Mouse (Mus musculus): Measurements from ENCODE around the gene Mbd4. TPM values are rescaled to one million over a fixed set of nuclear protein-coding genes. Genes with fewer than 3 reads are reported as not detected.
"Not testable (repeated sequence)": the region's sequence is repeated elsewhere in the genome, so short reads cannot be mapped to it uniquely, and the experiment has no call there.

Gene Mbd4
- polyA plus RNA-seq, 1 experiment from 2014 or later, result 10.7 TPM

DNA sequence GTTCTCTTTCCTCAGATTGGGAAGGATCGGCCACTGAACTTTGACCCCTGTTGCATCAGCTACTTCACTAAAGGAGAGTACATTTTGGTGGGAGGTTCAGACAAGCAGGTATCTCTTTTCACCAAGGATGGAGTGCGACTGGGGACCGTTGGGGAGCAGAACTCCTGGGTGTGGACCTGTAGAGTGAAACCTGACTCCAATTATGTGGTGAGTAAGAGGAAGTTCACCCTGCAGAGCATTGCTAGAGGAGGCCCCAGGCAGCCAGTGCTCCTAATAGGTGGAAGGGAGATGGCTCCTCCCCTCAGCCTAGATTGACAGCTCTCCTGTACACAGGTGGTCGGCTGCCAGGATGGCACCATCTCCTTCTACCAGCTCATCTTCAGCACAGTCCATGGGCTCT, 33.7 kb upstream of the Mbd4 start:
- no peak overlapping the region for H3K4me3 ChIP-seq
- H3K27ac ChIP-seq, result no peak overlapping the region
- no peaks in the 10 kb centered on the region for H3K9me3 ChIP-seq
- no peak overlapping the region for H3K4me2 ChIP-seq
- no peaks in the 10 kb centered on the region for H3K27me3 ChIP-seq
- H3K9ac ChIP-seq, result no peak overlapping the region
- 79% methylated on average over 4 of the region's 4 CpGs for WGBS
- no peak for ATAC-seq (ENCODE audit: low FRiP score)
- H3K36me3 ChIP-seq, result peaks cover 73% of the 10 kb centered on the region
- peaks cover 16% of the 10 kb centered on the region for H3K4me1 ChIP-seq (replicated peaks)

DNA sequence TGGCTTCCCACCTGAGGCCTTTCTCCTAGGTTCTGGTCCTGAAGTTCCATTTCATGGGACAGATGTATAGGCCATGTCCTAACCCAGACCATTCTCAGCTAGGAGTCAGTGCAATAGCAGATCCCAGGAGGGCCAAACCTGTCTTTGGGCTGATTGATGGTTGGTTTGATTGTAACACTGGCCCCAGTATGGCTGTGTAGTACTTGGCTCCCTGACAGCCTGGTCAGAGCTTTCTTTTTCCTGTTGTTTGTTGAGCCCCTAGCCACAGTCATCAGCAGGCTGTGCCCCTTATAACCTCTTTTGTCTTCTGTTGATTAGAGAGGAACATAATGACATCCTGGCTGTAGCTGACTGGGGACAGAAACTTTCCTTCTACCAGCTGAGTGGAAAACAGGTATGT, 30.8 kb upstream of the Mbd4 start:
- Histone ChIP-seq H3K27me3 (no peaks in the 10 kb centered on the region), H3K9ac (no peak overlapping the region), H3K9me3 (no peaks in the 10 kb centered on the region), H3K4me2 (no peak overlapping the region), H3K27ac (no peak overlapping the region), H3K4me3 (no peak overlapping the region), H3K4me1 (replicated peaks) (no peaks in the 10 kb centered on the region), H3K36me3 (peaks cover 87% of the 10 kb centered on the region)
- ATAC-seq (ENCODE audit: low FRiP score), result no peak

DNA sequence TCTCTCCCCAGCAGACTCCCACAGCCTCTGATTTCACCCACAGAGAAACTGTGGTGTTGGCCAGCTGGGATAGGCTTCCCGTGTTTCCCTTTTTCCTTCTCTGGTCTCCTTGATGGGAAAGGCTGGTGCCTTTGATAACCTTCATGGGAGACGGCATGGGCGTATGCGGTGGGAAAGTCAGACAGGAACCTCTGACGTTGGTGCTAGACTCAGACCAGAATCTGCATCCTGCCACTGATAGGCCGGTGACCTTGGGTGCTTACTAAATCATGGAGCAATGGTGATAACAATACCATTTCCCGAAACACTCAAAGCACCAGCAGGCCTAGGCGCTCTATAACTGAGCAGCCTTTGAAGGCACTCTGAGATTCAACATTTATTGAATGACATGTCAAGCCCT, 27.6 kb upstream of the Mbd4 start:
- 91% methylated on average over 8 of the region's 8 CpGs for WGBS
- Histone ChIP-seq H3K4me1 (replicated peaks) (no peaks in the 10 kb centered on the region), H3K4me2 (no peak overlapping the region), H3K9me3 (no peaks in the 10 kb centered on the region), H3K36me3 (peaks cover 83% of the 10 kb centered on the region), H3K9ac (no peak overlapping the region), H3K27me3 (no peaks in the 10 kb centered on the region), H3K4me3 (no peak overlapping the region), H3K27ac (no peak overlapping the region)
- ATAC-seq (ENCODE audit: low FRiP score), result no peak

DNA sequence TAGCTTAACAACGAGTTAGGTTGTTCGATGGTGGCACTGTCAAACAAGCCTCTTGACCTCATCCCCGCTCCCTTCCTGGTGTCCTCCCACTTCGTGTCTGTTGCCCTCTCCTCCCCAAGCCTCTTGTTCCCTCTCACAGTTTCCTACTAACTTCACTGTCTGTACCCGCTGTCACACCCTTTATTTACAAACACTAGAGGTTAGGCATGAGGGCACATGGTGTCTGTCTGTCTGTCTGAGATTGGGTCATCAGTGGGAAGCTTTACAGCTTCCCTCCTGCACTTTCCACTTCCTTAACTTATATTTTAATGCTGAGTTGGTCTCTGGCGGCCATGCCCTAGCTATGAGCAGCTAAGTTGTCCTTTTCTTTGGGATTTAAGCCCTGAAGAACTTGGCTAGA, 26.6 kb upstream of the Mbd4 start:
- no peaks in the 10 kb centered on the region for H3K27me3 ChIP-seq
- WGBS, result 91% methylated on average over 6 of the region's 6 CpGs
- no peaks in the 10 kb centered on the region for H3K9me3 ChIP-seq
- no peak overlapping the region for H3K9ac ChIP-seq
- no peak for ATAC-seq (ENCODE audit: low FRiP score)
- peaks cover 81% of the 10 kb centered on the region for H3K36me3 ChIP-seq
- H3K4me1 ChIP-seq (replicated peaks), result no peaks in the 10 kb centered on the region
- H3K4me3 ChIP-seq, result no peak overlapping the region
- no peak overlapping the region for H3K4me2 ChIP-seq
- H3K27ac ChIP-seq, result no peak overlapping the region

DNA sequence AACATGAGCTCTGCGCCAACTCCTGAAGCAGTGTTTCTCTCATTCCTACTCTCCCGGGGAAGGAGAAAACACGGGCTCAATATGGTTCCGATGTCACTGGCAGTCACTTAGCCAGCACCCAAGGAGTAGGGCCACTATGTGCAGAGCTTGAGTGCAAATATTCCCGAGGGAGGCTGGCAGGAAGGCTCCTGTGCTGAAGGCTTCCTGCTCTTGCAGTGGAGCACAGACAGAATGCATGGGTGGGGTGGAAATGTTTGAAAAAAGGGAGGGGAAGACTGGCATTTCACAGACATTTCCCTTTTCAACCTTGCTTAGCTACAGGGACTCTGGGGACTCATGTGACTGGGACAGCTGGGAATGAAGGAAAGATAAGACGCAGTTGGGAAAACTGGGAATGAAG, 25.5 kb upstream of the Mbd4 start:
- 82% methylated on average over 6 of the region's 6 CpGs for WGBS
- no peak overlapping the region for H3K4me3 ChIP-seq
- H3K9ac ChIP-seq, result no peak overlapping the region
- H3K27me3 ChIP-seq, result no peaks in the 10 kb centered on the region
- H3K36me3 ChIP-seq, result peaks cover 71% of the 10 kb centered on the region
- H3K27ac ChIP-seq, result no peak overlapping the region
- no peaks in the 10 kb centered on the region for H3K4me1 ChIP-seq (replicated peaks)
- H3K9me3 ChIP-seq, result no peaks in the 10 kb centered on the region
- no peak overlapping the region for H3K4me2 ChIP-seq
- ATAC-seq (ENCODE audit: low FRiP score), result no peak

DNA sequence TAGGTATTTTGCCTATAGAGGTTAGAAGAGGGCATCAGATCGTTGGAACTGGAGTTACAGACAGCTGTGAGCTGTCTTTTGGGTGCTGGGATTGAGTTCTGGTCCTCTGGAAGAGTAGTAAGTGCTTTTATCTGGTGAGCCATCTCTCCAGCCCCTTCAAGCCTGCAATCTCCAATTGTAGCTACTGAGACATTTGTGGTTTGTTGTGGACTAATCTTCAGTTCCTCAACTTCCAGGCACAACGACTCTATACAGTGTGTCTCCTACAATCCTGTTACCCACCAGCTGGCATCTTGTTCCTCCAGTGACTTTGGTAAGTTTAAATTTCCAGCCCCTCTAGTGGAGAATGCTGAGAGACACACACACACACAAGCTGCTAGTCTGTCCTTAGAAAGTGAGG, 24.1 kb upstream of the Mbd4 start:
- no peaks in the 10 kb centered on the region for H3K27me3 ChIP-seq
- H3K4me2 ChIP-seq, result no peak overlapping the region
- no peak overlapping the region for H3K4me3 ChIP-seq
- no peak overlapping the region for H3K27ac ChIP-seq
- WGBS, result 91% methylated on average over 2 of the region's 2 CpGs
- no peaks in the 10 kb centered on the region for H3K9me3 ChIP-seq
- no peak for ATAC-seq (ENCODE audit: low FRiP score)
- H3K36me3 ChIP-seq, result peaks cover 58% of the 10 kb centered on the region
- no peaks in the 10 kb centered on the region for H3K4me1 ChIP-seq (replicated peaks)
- H3K9ac ChIP-seq, result no peak overlapping the region

DNA sequence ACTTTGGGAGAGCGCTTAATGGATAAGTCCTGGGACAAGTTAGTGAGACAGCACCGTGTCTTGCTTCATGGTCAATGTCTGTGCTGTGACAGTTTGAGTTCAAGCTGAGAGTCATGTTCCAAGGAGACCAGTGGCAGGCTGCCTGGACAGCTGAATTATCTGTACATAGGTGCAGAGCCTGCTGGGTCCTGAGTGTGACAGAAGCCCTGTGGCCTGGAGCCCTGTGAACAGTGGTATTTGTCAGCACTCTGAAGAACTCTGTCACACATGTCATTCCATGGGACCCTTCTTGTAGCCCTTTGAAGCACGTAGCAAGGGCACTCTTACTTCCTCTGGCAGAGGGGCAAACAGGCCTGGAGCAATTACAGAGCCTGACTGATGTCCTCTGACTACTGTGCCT, 18.1 kb upstream of the Mbd4 start:
- H3K27me3 ChIP-seq; H3K9ac ChIP-seq; H3K4me2 ChIP-seq; H3K4me3 ChIP-seq; H3K9me3 ChIP-seq; ATAC-seq (ENCODE audit: low FRiP score); H3K4me1 ChIP-seq (replicated peaks); H3K27ac ChIP-seq: not testable (repeated sequence)
- no CpG with 5 or more reads among the region's 3 CpGs for WGBS
- peaks cover 11% of the 10 kb centered on the region for H3K36me3 ChIP-seq

DNA sequence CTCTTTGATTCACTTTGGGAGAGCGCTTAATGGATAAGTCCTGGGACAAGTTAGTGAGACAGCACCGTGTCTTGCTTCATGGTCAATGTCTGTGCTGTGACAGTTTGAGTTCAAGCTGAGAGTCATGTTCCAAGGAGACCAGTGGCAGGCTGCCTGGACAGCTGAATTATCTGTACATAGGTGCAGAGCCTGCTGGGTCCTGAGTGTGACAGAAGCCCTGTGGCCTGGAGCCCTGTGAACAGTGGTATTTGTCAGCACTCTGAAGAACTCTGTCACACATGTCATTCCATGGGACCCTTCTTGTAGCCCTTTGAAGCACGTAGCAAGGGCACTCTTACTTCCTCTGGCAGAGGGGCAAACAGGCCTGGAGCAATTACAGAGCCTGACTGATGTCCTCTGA, 14.0 kb upstream of the Mbd4 start:
- H3K9ac ChIP-seq; H3K4me1 ChIP-seq (replicated peaks); H3K4me2 ChIP-seq; ATAC-seq (ENCODE audit: low FRiP score); H3K27ac ChIP-seq; H3K27me3 ChIP-seq; H3K9me3 ChIP-seq; H3K4me3 ChIP-seq: not testable (repeated sequence)
- H3K36me3 ChIP-seq, result peaks cover 21% of the 10 kb centered on the region
- WGBS, result no CpG with 5 or more reads among the region's 3 CpGs

DNA sequence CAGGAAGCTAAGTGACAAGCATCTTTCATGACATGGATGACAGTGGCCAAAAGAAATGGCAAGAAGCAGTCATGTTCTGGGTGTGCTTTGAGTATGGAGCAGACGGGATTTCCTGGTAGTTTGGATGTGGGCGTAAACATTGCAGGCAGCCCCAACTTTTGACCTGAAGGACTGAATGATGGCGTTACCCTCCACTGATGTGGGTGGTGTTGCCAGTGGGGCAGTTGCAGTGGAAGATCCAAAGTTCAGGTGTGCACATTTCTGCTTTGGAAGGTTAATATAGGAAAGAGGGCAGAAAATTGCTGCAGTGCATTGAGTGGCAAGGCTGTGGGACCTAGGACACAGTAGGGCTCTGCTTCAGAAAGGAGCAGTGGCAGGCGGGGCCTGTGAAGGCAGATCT, 12.1 kb upstream of the Mbd4 start:
- Histone ChIP-seq H3K9me3 (no peaks in the 10 kb centered on the region), H3K27me3 (no peaks in the 10 kb centered on the region), H3K36me3 (peaks cover 21% of the 10 kb centered on the region), H3K4me3 (no peak overlapping the region), H3K27ac (no peak overlapping the region), H3K4me2 (no peak overlapping the region), H3K9ac (no peak overlapping the region), H3K4me1 (replicated peaks) (no peaks in the 10 kb centered on the region)
- no peak for ATAC-seq (ENCODE audit: low FRiP score)
- 89% methylated on average over 4 of the region's 4 CpGs for WGBS

DNA sequence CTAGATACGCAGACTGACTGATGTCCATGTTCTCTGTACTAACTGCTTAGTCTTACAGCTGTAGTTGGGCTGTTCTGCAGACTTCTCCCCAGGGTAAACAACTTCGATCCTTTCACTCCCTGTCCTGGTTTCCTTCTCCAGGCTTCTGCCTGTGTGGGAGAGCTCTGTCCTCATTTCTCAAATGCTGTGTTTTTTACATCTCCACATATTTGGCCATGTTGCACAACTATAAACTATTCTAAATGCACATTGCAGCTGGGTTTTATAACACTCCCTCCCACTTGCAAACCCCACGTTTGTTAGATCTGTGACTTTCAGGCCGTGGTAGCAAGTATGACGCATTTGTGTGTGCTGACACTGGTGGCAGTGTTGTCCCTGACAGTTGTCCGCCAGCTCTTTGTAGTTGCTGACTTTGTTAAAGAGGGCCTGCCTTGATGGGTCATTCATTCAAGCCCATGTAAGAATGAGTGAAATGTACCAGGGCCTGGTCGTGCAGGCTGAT, 10.2 kb upstream of the Mbd4 start:
- no peak overlapping the region for H3K9ac ChIP-seq
- no peak for ATAC-seq (ENCODE audit: low FRiP score)
- H3K27me3 ChIP-seq, result no peaks in the 10 kb centered on the region
- peaks cover 6% of the 10 kb centered on the region; the same call in 1 of the 2 replicates for H3K4me1 ChIP-seq (replicated peaks)
- no peaks in the 10 kb centered on the region for H3K9me3 ChIP-seq
- H3K27ac ChIP-seq, result no peak overlapping the region
- WGBS, result 72% methylated on average over 7 of the region's 7 CpGs
- H3K4me3 ChIP-seq, result no peak overlapping the region
- H3K4me2 ChIP-seq, result no peak overlapping the region
- H3K36me3 ChIP-seq, result peaks cover 21% of the 10 kb centered on the region

DNA sequence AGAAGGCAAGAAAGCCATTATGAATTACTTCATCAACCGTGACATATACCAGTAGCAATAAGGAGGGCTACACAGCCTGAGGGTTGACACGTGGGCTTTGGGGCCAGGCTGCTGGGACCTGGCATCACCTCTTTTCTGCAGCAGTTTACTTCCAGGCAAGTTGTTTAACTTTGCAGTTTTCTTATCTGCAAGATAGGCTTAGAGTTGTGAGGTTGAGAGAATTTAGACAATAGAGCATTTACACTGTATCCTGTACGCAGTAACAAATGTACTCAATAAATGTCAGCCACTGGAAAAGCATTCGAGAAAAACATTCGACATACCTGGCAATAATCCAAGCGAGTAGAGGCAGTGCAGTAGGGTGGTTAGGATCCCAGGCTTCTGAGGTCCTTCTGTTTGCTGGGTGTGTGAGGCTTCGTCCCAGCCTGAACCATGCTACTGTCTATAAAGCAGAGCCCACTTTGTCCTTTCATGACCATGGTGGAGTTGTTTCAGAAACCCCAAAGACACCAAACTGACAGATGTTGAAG, 6.9 kb upstream of the Mbd4 start:
- Histone ChIP-seq H3K4me1 (replicated peaks) (peaks cover 11% of the 10 kb centered on the region), H3K9ac (no peak overlapping the region)
- 84% methylated on average over 7 of the region's 7 CpGs for WGBS

DNA sequence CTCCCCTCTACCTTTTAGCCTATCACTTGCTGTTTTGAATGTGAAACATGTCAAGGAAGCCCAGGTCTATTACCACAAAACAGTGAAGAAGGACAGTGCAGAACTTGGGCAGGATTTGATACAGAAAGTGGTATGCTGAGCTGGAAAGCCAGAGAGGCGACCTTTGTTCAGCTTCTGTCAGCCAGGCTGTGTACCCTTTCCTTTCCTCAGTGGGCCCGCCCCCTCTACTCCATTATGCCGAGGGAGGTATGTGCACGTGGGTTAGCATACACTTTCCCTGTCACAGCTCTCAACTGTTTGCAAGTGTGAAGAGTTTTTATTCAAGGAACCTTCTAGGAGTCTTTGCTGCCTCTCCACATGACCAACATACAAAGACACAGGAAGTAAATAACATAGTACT, 6.1 kb upstream of the Mbd4 start:
- Histone ChIP-seq H3K4me2 (no peak overlapping the region), H3K9ac (no peak overlapping the region), H3K36me3 (peaks cover 16% of the 10 kb centered on the region; the same call in 1 of the 2 replicates), H3K4me3 (no peak overlapping the region), H3K27me3 (no peaks in the 10 kb centered on the region), H3K4me1 (replicated peaks) (peaks cover 11% of the 10 kb centered on the region), H3K9me3 (no peaks in the 10 kb centered on the region), H3K27ac (no peak overlapping the region)
- 69% methylated on average over 4 of the region's 4 CpGs for WGBS
- ATAC-seq (ENCODE audit: low FRiP score), result no peak

More for the DNA sequence above, 6.9 kb upstream of the Mbd4 start:
- Histone ChIP-seq H3K27ac (no peak overlapping the region), H3K4me3 (no peak overlapping the region), H3K27me3 (no peaks in the 10 kb centered on the region), H3K4me2 (no peak overlapping the region), H3K36me3 (peaks cover 17% of the 10 kb centered on the region), H3K9me3 (no peaks in the 10 kb centered on the region)
- ATAC-seq (ENCODE audit: low FRiP score), result no peak

DNA sequence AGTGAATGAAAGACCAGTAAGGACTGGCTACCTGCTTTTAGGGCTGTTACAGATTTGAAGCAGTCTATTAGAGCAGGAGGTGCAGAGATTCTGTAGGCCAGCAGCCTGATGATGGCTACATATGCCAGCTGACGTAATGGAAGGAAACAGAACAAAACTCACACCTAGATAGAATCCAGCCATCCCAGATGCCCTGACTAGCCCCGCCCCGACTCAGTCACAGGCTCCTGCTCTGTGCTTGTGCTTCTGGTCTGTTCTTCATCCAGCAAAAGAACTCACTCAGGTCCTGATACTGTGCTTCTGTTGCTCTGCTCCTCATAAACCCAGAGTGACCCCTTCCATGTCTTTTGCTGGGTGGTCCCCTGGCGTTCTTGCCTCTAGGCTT, 3.2 kb upstream of the Mbd4 start:
- Histone ChIP-seq H3K27ac (no peak overlapping the region), H3K4me2 (no peak overlapping the region), H3K36me3 (no peaks in the 10 kb centered on the region), H3K9me3 (no peaks in the 10 kb centered on the region), H3K9ac (no peak overlapping the region), H3K4me1 (replicated peaks) (peaks cover 30% of the 10 kb centered on the region), H3K4me3 (no peak overlapping the region), H3K27me3 (no peaks in the 10 kb centered on the region)
- ATAC-seq (ENCODE audit: low FRiP score), result no peak
- 89% methylated on average over 4 of the region's 4 CpGs for WGBS

All from hindbrain, embryonic 13.5 days (tissue).